Mouse (Mus musculus) liver, adult 2 months (tissue): ENCODE results near the gene Tceanc2. TPM values are rescaled to one million over a fixed set of nuclear protein-coding genes. Genes with fewer than 3 reads are reported as not detected.

ENCODE experiments used
- DNase-seq: peaks from one replicate; pipeline ENCODE4 v3.0.0-alpha.2; 2011; ENCODE audit warnings: low read depth, low spot score; ENCODE audit errors: extremely low read depth
- H3K27ac ChIP-seq: fragments of 200-500 bp; replicated peaks from 2 replicates; pipeline ENCODE4 v1.5.1; 2012; ENCODE audit warnings: low read depth, mild to moderate bottlenecking, control low read depth, inconsistent platforms, low read length; ENCODE audit not compliant: insufficient read depth
- H3K27me3 ChIP-seq: fragments of 200-500 bp; 2 replicates; pipeline ENCODE4 v1.6.1; 2012; ENCODE audit warnings: mild to moderate bottlenecking, moderate library complexity, low read length, inconsistent platforms; ENCODE audit not compliant: control insufficient read depth, insufficient read depth
- H3K36me3 ChIP-seq: fragments of 200-500 bp; 2 replicates; pipeline ENCODE4 v1.6.1; 2012; ENCODE audit warnings: low read length, inconsistent platforms; ENCODE audit not compliant: control insufficient read depth, insufficient read depth
- H3K4me1 ChIP-seq: fragments of 200-500 bp; 2 replicates; pipeline ENCODE4 v1.6.1; 2011; ENCODE audit warnings: low read length; ENCODE audit not compliant: control insufficient read depth, insufficient read depth
- H3K4me3 ChIP-seq: fragments of 200-500 bp; 2 replicates; pipeline ENCODE4 v1.5.1; 2011; ENCODE audit warnings: low read depth, mild to moderate bottlenecking, control low read depth, low read length, moderate library complexity; ENCODE audit not compliant: insufficient read depth
- H3K79me2 ChIP-seq: fragments of 200-500 bp; 2 replicates; pipeline ENCODE4 v1.6.1; 2012; ENCODE audit warnings: inconsistent platforms, mild to moderate bottlenecking, low read length, moderate library complexity; ENCODE audit not compliant: control insufficient read depth, insufficient read depth
- H3K9ac ChIP-seq: fragments of 200-500 bp; 2 replicates; pipeline ENCODE4 v1.6.1; 2012; ENCODE audit warnings: low read depth, mild to moderate bottlenecking, control low read depth, inconsistent platforms, low read length
- CTCF ChIP-seq: fragments of 200-500 bp; IDR thresholded peaks from 2 replicates; pipeline ENCODE4 v1.5.1; 2011; ENCODE audit warnings: low read depth, low read length, control low read depth
- POLR2A ChIP-seq: fragments of 200-500 bp; IDR thresholded peaks from 2 replicates; pipeline ENCODE4 v1.6.1; 2011; ENCODE audit warnings: low read length, control low read depth; ENCODE audit not compliant: insufficient read depth; ENCODE audit errors: extremely low read depth
- WGBS: fragments of 180-500 bp; shearing (Covaris S2); methylation state at CpG from one replicate; pipeline ENCODE4 v1.1.7; 2018; 5-methylcytosine and 5-hydroxymethylcytosine counted together
- polyA plus RNA-seq: library from polyadenylated mRNA; depleted of rRNA; stranded (reverse); fragments of >200 nt; gene quantifications from 2 replicates; pipeline ENCODE4 v1.2.3, GENCODE M21; 2012; rRNA removed
- total RNA-seq: library from RNA; depleted of rRNA; stranded (reverse); fragments of >200 nt; gene quantifications from 2 replicates; pipeline ENCODE4 v1.2.3, GENCODE M21; 2014; rRNA removed

Gene Tceanc2
- total and polyA plus RNA-seq, 2 experiments: 5.3 to 6.6 TPM

DNA sequence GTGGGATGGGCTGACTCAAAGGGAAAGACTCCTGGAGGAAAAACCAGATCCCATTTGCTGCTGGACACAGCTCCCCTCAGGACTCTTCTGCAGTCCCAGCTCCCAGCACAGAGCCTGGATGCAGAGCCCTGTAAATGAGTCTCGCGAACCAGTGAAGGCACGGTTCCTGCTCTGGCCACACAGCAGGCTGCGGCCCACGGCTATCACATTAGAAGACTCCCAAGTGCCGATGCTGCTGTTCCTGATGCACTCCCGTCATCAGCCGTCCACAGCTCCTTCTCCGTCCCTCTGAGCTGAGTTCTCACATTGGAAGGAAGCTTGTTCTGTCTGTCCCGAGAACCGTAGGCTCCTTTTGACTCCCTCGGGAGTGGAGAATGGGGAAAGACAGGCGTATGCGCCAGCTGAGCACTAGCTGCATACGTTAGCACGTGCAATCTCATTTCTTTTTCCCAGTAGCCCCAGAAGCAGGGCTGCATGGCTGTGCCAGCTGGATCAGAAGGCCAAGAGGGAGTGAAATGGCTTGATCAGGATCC, 82.0 kb downstream of the Tceanc2 start, which contains the start of gene Cdcp2:
Cdcp2 (plus strand) TSS at position 51 of the 533 bp plus-strand sequence.
- Histone ChIP-seq H3K9ac (no peak within 1 kb of the TSS), H3K79me2 (no peaks in the 10 kb centered on the region), H3K4me1 (no peaks in the 10 kb centered on the region), H3K27ac (no peak within 1 kb of the TSS), H3K36me3 (no peaks in the 10 kb centered on the region), H3K4me3 (no peak within 1 kb of the TSS), H3K27me3 (no peaks in the 10 kb centered on the region)
- TF ChIP-seq CTCF (no peak), POLR2A (no peak)
- DNase-seq: no peak
- WGBS: 92% methylated on average over 16 of the region's 16 CpGs

- 68% methylated on average over 6 of the region's 6 CpGs for WGBS
- TF ChIP-seq POLR2A: no peak
- TF ChIP-seq CTCF: no peak
- no peak overlapping the region for H3K9ac ChIP-seq
- no peaks in the 10 kb centered on the region for H3K36me3 ChIP-seq
- H3K4me3 ChIP-seq: no peak overlapping the region
- no peaks in the 10 kb centered on the region for H3K27me3 ChIP-seq
- DNase-seq: no peak
- H3K27ac ChIP-seq: no peak overlapping the region
- H3K79me2 ChIP-seq: no peaks in the 10 kb centered on the region
- H3K4me1 ChIP-seq: no peaks in the 10 kb centered on the region
These were observed 82.9 kb downstream of the Tceanc2 start for GRCm38 (mm10) chr4:107096043-107096442.

GRCm38 (mm10) chr4:107094484-107095187, 84.3 kb downstream of the Tceanc2 start:
- H3K27ac ChIP-seq: no peak overlapping the region
- H3K9ac ChIP-seq: no peak overlapping the region
- no peak overlapping the region for H3K4me3 ChIP-seq
- H3K79me2 ChIP-seq: no peaks in the 10 kb centered on the region
- H3K36me3 ChIP-seq: no peaks in the 10 kb centered on the region
- no peaks in the 10 kb centered on the region for H3K4me1 ChIP-seq
- WGBS: 83% methylated on average over 16 of the region's 16 CpGs
- TF ChIP-seq POLR2A (no peak), CTCF (no peak)
- no peak for DNase-seq
- H3K27me3 ChIP-seq: no peaks in the 10 kb centered on the region

DNA sequence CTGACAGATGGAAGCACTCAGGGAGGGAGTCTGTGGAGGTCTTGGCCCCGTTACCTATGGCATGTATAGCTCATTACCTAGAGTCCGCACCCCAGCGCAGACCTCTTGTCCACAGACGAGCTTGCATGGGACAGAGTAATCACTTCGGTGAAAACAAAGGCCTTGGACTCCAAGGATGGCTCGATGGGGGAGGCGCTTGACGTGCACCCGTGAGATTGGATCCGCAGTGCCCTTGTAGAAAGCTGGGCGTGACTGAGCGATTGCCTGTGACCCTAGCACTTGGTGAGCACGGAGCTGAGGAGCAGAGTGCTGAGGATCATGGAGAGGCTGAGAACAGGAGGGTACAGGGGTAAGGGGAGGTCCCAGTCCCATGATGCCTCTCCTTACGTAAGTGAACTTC, 87.2 kb downstream of the Tceanc2 start:
- Histone ChIP-seq H3K79me2 (no peaks in the 10 kb centered on the region), H3K27ac (no peak overlapping the region), H3K27me3 (no peaks in the 10 kb centered on the region), H3K4me1 (no peaks in the 10 kb centered on the region), H3K9ac (no peak overlapping the region), H3K36me3 (no peaks in the 10 kb centered on the region), H3K4me3 (no peak overlapping the region)
- WGBS: 94% methylated on average over 14 of the region's 14 CpGs
- TF ChIP-seq CTCF (no peak), POLR2A (no peak)
- DNase-seq: no peak

GRCm38 (mm10) chr4:107084858-107085257, 94.1 kb downstream of the Tceanc2 start:
- DNase-seq: no peak
- Histone ChIP-seq H3K36me3 (no peaks in the 10 kb centered on the region), H3K27ac (no peak overlapping the region), H3K4me1 (no peaks in the 10 kb centered on the region), H3K4me3 (no peak overlapping the region), H3K79me2 (no peaks in the 10 kb centered on the region), H3K9ac (no peak overlapping the region), H3K27me3 (no peaks in the 10 kb centered on the region)
- WGBS: 86% methylated on average over 6 of the region's 6 CpGs
- TF ChIP-seq POLR2A: no peak
- no peak for TF ChIP-seq CTCF

- Histone ChIP-seq H3K4me1 (no peaks in the 10 kb centered on the region), H3K27ac (no peak overlapping the region), H3K27me3 (no peaks in the 10 kb centered on the region), H3K4me3 (no peak overlapping the region), H3K79me2 (no peaks in the 10 kb centered on the region), H3K36me3 (no peaks in the 10 kb centered on the region), H3K9ac (no peak overlapping the region)
- no peak for DNase-seq
- WGBS: 75% methylated on average over 1 of the region's 1 CpGs
- TF ChIP-seq POLR2A: no peak
- no peak for TF ChIP-seq CTCF
These were observed 94.6 kb downstream of the Tceanc2 start for GRCm38 (mm10) chr4:107084343-107084742.

Other genes with a start within 250 kb of the Tceanc2 start
- 16.7 and 20.3 TPM in 2 replicates for gene Mrpl37, start 112.2 kb downstream of the Tceanc2 start, total RNA-seq
- 51.8 and 51.9 TPM in 2 replicates for gene Mrpl37, start 112.2 kb downstream of the Tceanc2 start, polyA plus RNA-seq
- 9.3 and 9.8 TPM in 2 replicates for gene Cyb5rl, start 112.1 kb downstream of the Tceanc2 start, total RNA-seq
- gene Cyb5rl, start 112.1 kb downstream of the Tceanc2 start, polyA plus RNA-seq: 10.7 and 11.0 TPM in 2 replicates
- gene Cdcp2, start 82.2 kb downstream of the Tceanc2 start, total RNA-seq: not detected in 2 replicates
- gene Cdcp2, start 82.2 kb downstream of the Tceanc2 start, polyA plus RNA-seq: not detected in 2 replicates
- gene Tmem59, start 717 bp downstream of the Tceanc2 start, total RNA-seq: 287 and 344 TPM in 2 replicates
- 348 and 393 TPM in 2 replicates for gene Tmem59, start 717 bp downstream of the Tceanc2 start, polyA plus RNA-seq
- not detected in 2 replicates for gene Ldlrad1, start 30.1 kb upstream of the Tceanc2 start, total RNA-seq
- 0.11 TPM in 1 of 2 replicates, not detected in the other for gene Ldlrad1, start 30.1 kb upstream of the Tceanc2 start, polyA plus RNA-seq
- gene Lrrc42, start 74.4 kb upstream of the Tceanc2 start, total RNA-seq: 8.3 and 11.4 TPM in 2 replicates
- gene Lrrc42, start 74.4 kb upstream of the Tceanc2 start, polyA plus RNA-seq: 6.3 and 6.6 TPM in 2 replicates
- gene Hspb11, start 74.5 kb upstream of the Tceanc2 start, total RNA-seq: 9.1 and 10.2 TPM in 2 replicates
- 0.85 and 2.0 TPM in 2 replicates for gene Hspb11, start 74.5 kb upstream of the Tceanc2 start, polyA plus RNA-seq
- gene Dio1, start 128.1 kb upstream of the Tceanc2 start, total RNA-seq: 89.3 and 378 TPM in 2 replicates
- 153 and 184 TPM in 2 replicates for gene Dio1, start 128.1 kb upstream of the Tceanc2 start, polyA plus RNA-seq
- gene Yipf1, start 135.2 kb upstream of the Tceanc2 start, total RNA-seq: 42.2 and 52.3 TPM in 2 replicates
- 38.0 and 38.7 TPM in 2 replicates for gene Yipf1, start 135.2 kb upstream of the Tceanc2 start, polyA plus RNA-seq
- gene Ndc1, start 188.7 kb upstream of the Tceanc2 start, total RNA-seq: 5.3 and 6.4 TPM in 2 replicates
- 7.0 and 8.4 TPM in 2 replicates for gene Ndc1, start 188.7 kb upstream of the Tceanc2 start, polyA plus RNA-seq